Mouse (Mus musculus) kidney, postnatal 0 days (tissue): ENCODE measurements at regions not wholly inside any gene's neighbourhood (a gene's known extent, or its start where the extent isn't known, plus 50 kb on each side); places are given as distances from the start of the nearest gene placed in this dataset.

ENCODE experiments used
- ATAC-seq: fragments of 200-750 bp; cut with Nextera tagmentation; replicated peaks from 2 replicates; pipeline ENCODE4 v1.8.0; 2017; ENCODE audit warnings: low read depth, moderate number of reproducible peaks, moderate TSS enrichment, moderate library complexity; ENCODE audit not compliant: low FRiP score
- DNase-seq: peaks from one replicate; pipeline ENCODE4 v3.0.0-alpha.2; 2016; ENCODE audit warnings: low spot score
- H3K27ac ChIP-seq: fragments of 300-500 bp; sonication (generic); 2 replicates; pipeline ENCODE4 v1.5.1; 2014; ENCODE audit warnings: mild to moderate bottlenecking
- H3K27me3 ChIP-seq: fragments of 300-500 bp; sonication (generic); 2 replicates; pipeline ENCODE4 v1.6.1; 2014; ENCODE audit warnings: low read length, mixed read lengths; ENCODE audit not compliant: insufficient read depth
- H3K36me3 ChIP-seq: fragments of 300-500 bp; sonication (generic); 2 replicates; pipeline ENCODE4 v1.6.1; 2014; ENCODE audit warnings: low read length, mixed read lengths; ENCODE audit not compliant: insufficient read depth
- H3K4me1 ChIP-seq: fragments of 300-500 bp; sonication (generic); replicated peaks from 2 replicates; pipeline ENCODE4 v1.6.1; 2014; ENCODE audit warnings: antibody characterized with exemption, low read length, mixed read lengths; ENCODE audit not compliant: insufficient read depth
- H3K4me2 ChIP-seq: fragments of 300-500 bp; sonication (generic); 2 replicates; pipeline ENCODE4 v1.6.1; 2014; ENCODE audit warnings: mild to moderate bottlenecking, low read length, moderate library complexity, mixed read lengths
- H3K4me3 ChIP-seq: fragments of 300-500 bp; sonication (generic); replicated peaks from 2 replicates; pipeline ENCODE4 v1.5.1; 2014; ENCODE audit warnings: low read depth, low read length
- H3K9ac ChIP-seq: fragments of 300-500 bp; sonication (generic); 2 replicates; pipeline ENCODE4 v1.6.1; 2014; ENCODE audit warnings: low read depth, low read length
- H3K9me3 ChIP-seq: fragments of 300-500 bp; sonication (generic); replicated peaks from 2 replicates; pipeline ENCODE4 v1.6.1; 2016; ENCODE audit warnings: low read length, inconsistent platforms, mixed read lengths
- CTCF ChIP-seq: IDR thresholded peaks from 2 replicates; pipeline ENCODE4 v1.5.1; 2016; ENCODE audit warnings: antibody characterized with exemption, low read depth, mild to moderate bottlenecking, moderate library complexity
- WGBS: fragments of 180-500 bp; shearing (Covaris S2); extraction: QIAGEN DNeasy Blood & Tissue Kit; methylation state at CpG from one replicate; pipeline ENCODE4 v1.1.7; 2014; 5-methylcytosine and 5-hydroxymethylcytosine counted together

GRCm38 (mm10) chr11:71697017-71697416 lies 52.7 kb upstream of the Wscd1 start:
- Histone ChIP-seq H3K4me1 (no peaks in the 10 kb centered on the region), H3K4me3 (no peak overlapping the region), H3K9ac (no peak overlapping the region), H3K9me3 (no peaks in the 10 kb centered on the region), H3K36me3 (no peaks in the 10 kb centered on the region), H3K4me2 (no peak overlapping the region), H3K27me3 (no peaks in the 10 kb centered on the region), H3K27ac (no peak overlapping the region)
- WGBS = 45% methylated on average over 3 of the region's 3 CpGs
- no peak for TF ChIP-seq CTCF
- ATAC-seq (no peak), DNase-seq (peak; percentile 34)

- WGBS = 92% methylated on average over 4 of the region's 4 CpGs
- Histone ChIP-seq H3K27ac (no peak overlapping the region), H3K36me3 (no peaks in the 10 kb centered on the region), H3K4me1 (no peaks in the 10 kb centered on the region), H3K9me3 (no peaks in the 10 kb centered on the region), H3K27me3 (no peaks in the 10 kb centered on the region), H3K9ac (no peak overlapping the region), H3K4me3 (no peak overlapping the region), H3K4me2 (no peak overlapping the region)
- DNase-seq = no peak
- no peak for TF ChIP-seq CTCF
- no peak for ATAC-seq
These were observed 50.9 kb upstream of the Wscd1 start for GRCm38 (mm10) chr11:71698836-71699235.
